Mouse (Mus musculus) limb, embryonic 14.5 days (tissue): ENCODE measurements at regions not wholly inside any gene's neighbourhood (a gene's known extent, or its start where the extent isn't known, plus 50 kb on each side); places are given as distances from the start of the nearest gene placed in this dataset.

Source experiments
- ATAC-seq: fragments of 200-750 bp; cut with Nextera tagmentation; 2 replicates; pipeline ENCODE4 v1.8.0; 2017; ENCODE audit warnings: low read depth, moderate number of reproducible peaks, moderate TSS enrichment; ENCODE audit not compliant: low FRiP score
- DNase-seq: peaks from one replicate; pipeline ENCODE4 v3.0.0-alpha.2; 2015; ENCODE audit warnings: low spot score
- H3K27ac ChIP-seq: fragments of 300-500 bp; sonication (generic); replicated peaks from 2 replicates; pipeline ENCODE4 v1.5.1; 2014; ENCODE audit warnings: low read depth, mild to moderate bottlenecking, low read length, moderate library complexity, mixed read lengths
- H3K27me3 ChIP-seq: fragments of 300-500 bp; sonication (generic); 2 replicates; pipeline ENCODE4 v1.6.1; 2014; ENCODE audit warnings: low read length, mixed read lengths; ENCODE audit not compliant: control insufficient read depth, insufficient read depth
- H3K36me3 ChIP-seq: fragments of 300-500 bp; sonication (generic); 2 replicates; pipeline ENCODE4 v1.6.1; 2014; ENCODE audit warnings: mild to moderate bottlenecking, low read length, moderate library complexity, mixed read lengths; ENCODE audit not compliant: control insufficient read depth, insufficient read depth
- H3K4me1 ChIP-seq: fragments of 300-500 bp; sonication (generic); 2 replicates; pipeline ENCODE4 v1.6.1; 2014; ENCODE audit warnings: antibody characterized with exemption, low read length, mixed read lengths; ENCODE audit not compliant: control insufficient read depth, insufficient read depth
- H3K4me2 ChIP-seq: fragments of 300-500 bp; sonication (generic); replicated peaks from 2 replicates; pipeline ENCODE4 v1.6.1; 2014; ENCODE audit warnings: low read depth, mild to moderate bottlenecking, low read length, moderate library complexity; ENCODE audit not compliant: severe bottlenecking
- H3K4me3 ChIP-seq: fragments of 300-500 bp; sonication (generic); replicated peaks from 2 replicates; pipeline ENCODE4 v1.5.1; 2014; ENCODE audit warnings: low read length
- H3K9ac ChIP-seq: fragments of 300-500 bp; sonication (generic); 2 replicates; pipeline ENCODE4 v1.6.1; 2014; ENCODE audit warnings: mild to moderate bottlenecking, low read depth, low read length, moderate library complexity; ENCODE audit not compliant: severe bottlenecking
- H3K9me3 ChIP-seq: fragments of 300-500 bp; sonication (generic); 2 replicates; pipeline ENCODE4 v1.6.1; 2016; ENCODE audit warnings: low read length; ENCODE audit not compliant: control insufficient read depth
- POLR2A ChIP-seq: fragments of 200-500 bp; IDR thresholded peaks from 2 replicates; pipeline ENCODE4 v1.8.0; 2012; ENCODE audit warnings: inconsistent platforms, mild to moderate bottlenecking, moderate library complexity, borderline replicate concordance; ENCODE audit not compliant: insufficient read depth, insufficient read length; ENCODE audit errors: extremely low read depth
- WGBS: fragments of 180-500 bp; shearing (Covaris S2); extraction: QIAGEN DNeasy Blood & Tissue Kit; methylation state at CpG from one replicate; pipeline ENCODE4 v1.1.7; 2014; 5-methylcytosine and 5-hydroxymethylcytosine counted together

- H3K4me1 ChIP-seq = 0 out of 2 replicates have a peak, but pooled peaks cover 3% of the 10 kb centered on the region
- peak; percentile 50; the same call in 1 of the 2 replicates for ATAC-seq
- no peak overlapping the region for H3K4me3 ChIP-seq
- no peak overlapping the region for H3K27ac ChIP-seq
- H3K36me3 ChIP-seq = no peaks in the 10 kb centered on the region
- H3K27me3 ChIP-seq = no peaks in the 10 kb centered on the region
- H3K9ac ChIP-seq = no peak overlapping the region
- no peak overlapping the region for H3K4me2 ChIP-seq
- H3K9me3 ChIP-seq = no peaks in the 10 kb centered on the region
- peak; percentile 4 for DNase-seq
- WGBS = 32% methylated on average over 6 of the region's 6 CpGs
- no peak for TF ChIP-seq POLR2A
These were observed 360.8 kb upstream of the Smarca2 start for GRCm38 (mm10) chr19:26244067-26244466.

- WGBS = 86% methylated on average over 6 of the region's 6 CpGs
- no peak overlapping the region for H3K9ac ChIP-seq
- no peak for DNase-seq
These were observed 355.1 kb upstream of the Smarca2 start for GRCm38 (mm10) chr19:26249751-26250150.

GRCm38 (mm10) chr19:26258677-26259076 is 346.2 kb upstream of the Smarca2 start:
- Histone ChIP-seq H3K27me3 (no peaks in the 10 kb centered on the region), H3K27ac (no peak overlapping the region), H3K4me2 (no peak overlapping the region), H3K36me3 (no peaks in the 10 kb centered on the region), H3K9me3 (no peaks in the 10 kb centered on the region), H3K4me1 (no peaks in the 10 kb centered on the region), H3K4me3 (no peak overlapping the region), H3K9ac (no peak overlapping the region)
- TF ChIP-seq POLR2A = no peak
- ATAC-seq (no peak), DNase-seq (no peak)
- 53% methylated on average over 4 of the region's 4 CpGs for WGBS

More at GRCm38 (mm10) chr19:26249751-26250150, 355.1 kb upstream of the Smarca2 start:
- no peak overlapping the region for H3K4me3 ChIP-seq
- ATAC-seq = no peak
- H3K4me1 ChIP-seq = no peaks in the 10 kb centered on the region
- no peaks in the 10 kb centered on the region for H3K9me3 ChIP-seq
- no peak overlapping the region for H3K27ac ChIP-seq
- TF ChIP-seq POLR2A = no peak
- H3K4me2 ChIP-seq = no peak overlapping the region
- H3K36me3 ChIP-seq = no peaks in the 10 kb centered on the region
- H3K27me3 ChIP-seq = no peaks in the 10 kb centered on the region

GRCm38 (mm10) chr19:26261530-26261929 is 343.3 kb upstream of the Smarca2 start:
- Histone ChIP-seq H3K27ac (no peak overlapping the region), H3K9ac (no peak overlapping the region), H3K4me1 (no peaks in the 10 kb centered on the region), H3K4me3 (no peak overlapping the region), H3K9me3 (no peaks in the 10 kb centered on the region), H3K36me3 (no peaks in the 10 kb centered on the region), H3K27me3 (no peaks in the 10 kb centered on the region), H3K4me2 (no peak overlapping the region)
- DNase-seq (no peak), ATAC-seq (no peak)
- no peak for TF ChIP-seq POLR2A
- WGBS = 88% methylated on average over 2 of the region's 2 CpGs

- H3K9me3 ChIP-seq = no peaks in the 10 kb centered on the region
- no peaks in the 10 kb centered on the region for H3K36me3 ChIP-seq
- H3K27me3 ChIP-seq = no peaks in the 10 kb centered on the region
- DNase-seq = no peak
- H3K4me1 ChIP-seq = no peaks in the 10 kb centered on the region
- no peak overlapping the region for H3K4me3 ChIP-seq
- 72% methylated on average over 6 of the region's 6 CpGs for WGBS
- no peak overlapping the region for H3K27ac ChIP-seq
- H3K4me2 ChIP-seq = no peak overlapping the region
- H3K9ac ChIP-seq = no peak overlapping the region
- no peak for ATAC-seq
- TF ChIP-seq POLR2A = no peak
These were observed 308.5 kb upstream of the Smarca2 start for GRCm38 (mm10) chr19:26296360-26296759.
